Mouse (Mus musculus) retina, adult 2 months (tissue): Measurements from ENCODE around the gene Stub1.

Experiments
- DNase-seq: peaks from one replicate; pipeline ENCODE4 v3.0.0-alpha.2; 2012; ENCODE audit warnings: low read depth, low spot score

The Stub1 gene

DNA sequence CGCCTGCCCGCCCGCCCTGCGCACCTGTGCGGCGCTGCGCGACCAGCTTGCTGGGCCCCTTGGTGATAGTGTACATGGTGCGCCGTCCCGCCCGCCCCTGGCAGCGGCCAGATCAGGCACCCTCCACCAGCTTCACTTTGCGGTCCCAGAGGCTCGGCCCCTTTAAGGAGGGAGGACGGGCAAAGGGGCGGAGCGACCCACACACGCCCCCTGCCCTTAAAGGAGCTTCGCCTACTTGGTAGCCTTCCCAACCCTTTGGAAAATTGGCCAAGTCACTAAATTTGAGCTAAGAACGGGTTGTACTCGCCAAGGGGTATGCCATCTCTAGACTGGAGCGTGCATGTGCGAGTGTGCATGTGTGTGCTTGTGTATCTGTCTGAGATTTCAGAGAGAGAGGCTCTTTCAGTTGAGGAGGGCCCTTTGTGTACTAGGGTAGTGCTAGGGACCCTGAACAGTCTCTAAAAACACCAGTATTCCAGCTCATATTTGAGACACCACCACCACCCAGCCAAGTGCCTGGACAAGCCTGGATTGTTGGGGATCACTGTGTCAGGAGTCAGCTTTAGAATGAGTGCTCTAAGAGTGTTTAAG lies 35.5 kb upstream of the Stub1 start, which contains the start of gene Mcrip2:
TSS of gene Mcrip2 (minus strand) at position 164 of the 591 bp plus-strand sequence.
- no peak for DNase-seq

GRCm38 (mm10) chr17:25867836-25868600 lies 34.8 kb upstream of the Stub1 start:
- no peak for DNase-seq

- no peak for DNase-seq
These were observed 34.3 kb upstream of the Stub1 start for GRCm38 (mm10) chr17:25867509-25867835.

DNA sequence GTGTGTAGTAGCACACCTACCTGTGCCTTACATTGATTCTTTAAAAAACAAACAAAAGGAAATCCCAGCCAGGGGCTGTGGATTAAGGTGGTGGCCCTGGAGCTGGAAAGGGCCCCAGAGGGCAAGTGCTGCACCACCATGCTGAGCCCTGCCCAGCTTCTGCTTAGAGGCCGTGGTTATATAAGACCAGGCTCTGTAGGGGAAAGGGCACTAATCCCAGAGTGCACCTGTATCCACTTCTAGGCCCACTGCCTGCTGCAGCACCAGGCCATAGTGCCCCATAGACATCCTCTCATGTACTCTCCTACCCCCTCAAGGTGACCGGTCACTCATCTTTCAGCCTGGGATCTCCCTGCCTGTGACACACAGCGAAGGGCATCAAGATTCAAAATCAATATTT lies 33.0 kb upstream of the Stub1 start:
- DNase-seq = no peak

DNA sequence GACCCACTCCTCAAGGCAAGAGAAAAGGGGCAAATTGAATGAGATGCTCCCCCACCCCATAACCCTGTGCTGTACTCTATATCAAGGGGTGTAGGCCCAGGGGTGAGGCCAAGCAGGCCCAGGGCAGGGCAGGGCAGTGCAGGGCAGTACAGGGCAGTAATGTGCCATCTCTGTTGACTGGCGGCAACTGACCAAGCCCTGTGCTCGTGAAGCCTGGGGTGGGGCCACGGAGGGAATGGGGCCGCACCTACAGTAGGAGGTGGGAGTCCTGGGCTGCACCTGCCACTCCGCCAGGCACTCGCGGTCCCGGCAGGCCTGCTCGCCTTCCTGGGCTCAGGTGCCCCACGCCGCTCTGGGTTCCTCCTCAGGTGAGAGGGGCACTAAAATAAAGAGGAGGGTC lies 32.1 kb upstream of the Stub1 start:
- DNase-seq = no peak

DNA sequence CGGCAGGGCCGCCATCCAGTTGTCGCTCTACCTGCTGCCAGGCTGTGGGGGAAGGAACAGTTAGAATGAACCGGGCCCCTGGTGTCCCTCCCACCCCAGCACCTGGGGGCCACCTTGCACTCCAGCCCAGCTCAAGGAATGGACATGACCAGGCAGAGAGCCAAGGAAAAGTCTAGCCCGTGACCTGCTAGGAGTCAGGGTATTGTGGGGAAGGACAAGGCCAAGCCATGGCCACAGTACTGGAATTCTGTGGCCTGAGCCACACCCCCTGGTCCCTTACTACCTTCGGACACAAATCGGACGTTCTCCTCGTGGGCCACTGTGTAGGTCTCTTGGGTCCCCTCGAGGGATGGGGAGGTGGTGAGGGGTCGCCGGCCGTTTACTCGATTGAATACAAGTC lies 31.1 kb upstream of the Stub1 start:
- no peak for DNase-seq

DNA sequence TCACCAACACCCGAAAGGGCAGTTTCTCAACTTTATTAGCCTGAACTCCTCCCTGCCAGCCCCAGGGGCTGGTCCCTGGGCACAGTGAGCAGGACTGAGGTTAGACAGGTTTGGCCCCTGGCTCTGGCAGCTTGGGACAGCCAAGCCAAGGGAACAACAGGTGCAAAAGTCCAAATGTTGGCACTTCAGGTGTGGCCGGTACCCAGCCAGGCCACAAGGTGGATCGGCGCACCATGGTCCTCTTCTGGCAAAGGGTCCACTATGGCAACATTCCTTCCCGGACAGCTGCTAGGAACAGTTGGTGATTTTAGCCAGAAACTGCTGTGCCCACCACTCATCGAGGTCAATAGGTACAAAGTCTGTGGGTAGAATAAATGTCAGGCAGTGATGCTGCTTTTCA lies 30.5 kb upstream of the Stub1 start:
- no peak for DNase-seq

DNA sequence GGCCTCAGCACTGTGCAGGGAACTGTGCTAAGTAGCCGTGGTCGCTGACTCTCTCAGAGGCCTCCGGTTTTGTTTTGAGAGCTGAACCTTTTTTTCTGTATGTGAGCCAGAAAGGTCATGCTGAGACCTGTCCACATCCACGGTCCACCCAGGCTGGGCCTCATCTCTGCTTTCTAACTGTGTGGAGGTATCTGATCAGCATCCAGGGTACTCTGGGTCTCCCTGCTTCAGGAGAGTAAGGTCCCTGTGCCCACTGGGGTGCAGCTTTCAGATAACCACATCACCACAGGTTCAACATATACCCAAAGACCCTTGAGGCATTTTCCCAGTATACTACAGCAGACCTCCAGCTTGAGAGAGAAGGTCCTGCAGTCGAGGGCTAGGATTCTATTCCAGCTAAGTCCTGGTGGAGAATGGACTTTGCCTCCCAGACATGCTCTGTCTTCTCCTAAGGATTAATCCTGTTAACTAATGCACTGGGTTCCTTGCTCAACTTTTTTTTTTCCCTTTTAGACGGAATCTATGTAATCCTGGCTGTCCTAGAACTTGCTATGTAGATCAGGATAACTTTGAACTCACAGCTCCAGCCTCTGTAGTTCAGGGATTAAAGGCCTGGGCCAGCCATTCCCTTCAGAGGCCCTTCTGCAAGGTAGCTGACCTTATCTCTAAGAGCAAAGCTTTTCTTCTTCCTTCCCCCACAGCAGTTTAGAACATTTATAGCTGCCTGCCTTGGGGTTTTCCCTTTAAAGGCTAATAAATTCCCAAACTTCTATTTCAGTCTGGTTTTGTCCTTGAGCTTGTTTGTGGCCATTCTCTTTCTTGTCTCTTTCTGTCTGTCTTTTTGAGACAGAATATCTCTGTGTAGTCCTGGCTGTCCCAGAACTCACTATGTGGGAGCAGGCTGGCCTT lies 28.8 kb upstream of the Stub1 start:
- no peak for DNase-seq

DNA sequence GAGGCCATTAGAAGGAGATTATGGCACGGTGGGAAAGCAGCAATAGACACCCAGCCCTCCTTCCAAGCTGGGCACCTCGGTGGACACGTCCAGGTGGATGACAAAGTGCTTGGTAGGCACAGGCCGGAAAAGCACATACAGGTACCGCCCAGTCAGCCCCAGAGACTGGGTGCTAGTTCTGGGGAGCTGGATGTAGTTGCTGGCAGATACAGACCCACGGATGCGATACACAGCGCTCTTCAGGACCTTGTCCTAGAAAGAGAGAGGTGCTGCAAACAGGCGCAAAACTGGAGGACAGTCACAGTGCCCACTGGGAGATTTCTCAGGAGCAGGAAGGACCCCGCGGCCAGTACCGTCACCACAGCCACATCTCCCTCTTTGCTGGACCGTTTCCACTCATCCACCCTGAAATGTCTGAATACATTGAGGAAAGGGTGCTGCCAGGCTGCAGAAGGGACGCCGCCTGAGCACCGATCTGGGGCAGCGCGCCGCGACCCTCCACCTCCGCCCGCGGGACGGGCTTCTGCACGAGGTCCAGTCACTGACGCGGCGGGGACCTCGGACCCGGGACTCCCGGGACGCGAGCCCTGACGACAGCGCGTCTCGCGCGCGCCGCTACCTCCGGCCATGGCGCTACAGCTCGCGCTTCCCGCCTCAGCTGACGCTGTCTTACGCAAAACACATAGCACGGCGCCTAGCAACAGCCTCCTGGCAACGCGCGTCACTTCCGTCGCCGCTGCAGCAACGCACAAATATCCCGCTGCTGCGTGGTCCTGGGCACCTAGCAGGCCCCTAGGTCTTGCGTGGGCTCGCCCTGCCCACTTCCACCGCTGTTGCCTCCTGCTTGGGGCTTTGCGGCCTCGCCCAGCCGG lies 27.9 kb upstream of the Stub1 start, which contains the start of gene Wdr90:
TSS of gene Wdr90 (minus strand) at position 670 of the 872 bp plus-strand sequence.
- peak; percentile 84 for DNase-seq

- no peak for DNase-seq
These were observed 27.0 kb upstream of the Stub1 start for GRCm38 (mm10) chr17:25860229-25860628.

DNA sequence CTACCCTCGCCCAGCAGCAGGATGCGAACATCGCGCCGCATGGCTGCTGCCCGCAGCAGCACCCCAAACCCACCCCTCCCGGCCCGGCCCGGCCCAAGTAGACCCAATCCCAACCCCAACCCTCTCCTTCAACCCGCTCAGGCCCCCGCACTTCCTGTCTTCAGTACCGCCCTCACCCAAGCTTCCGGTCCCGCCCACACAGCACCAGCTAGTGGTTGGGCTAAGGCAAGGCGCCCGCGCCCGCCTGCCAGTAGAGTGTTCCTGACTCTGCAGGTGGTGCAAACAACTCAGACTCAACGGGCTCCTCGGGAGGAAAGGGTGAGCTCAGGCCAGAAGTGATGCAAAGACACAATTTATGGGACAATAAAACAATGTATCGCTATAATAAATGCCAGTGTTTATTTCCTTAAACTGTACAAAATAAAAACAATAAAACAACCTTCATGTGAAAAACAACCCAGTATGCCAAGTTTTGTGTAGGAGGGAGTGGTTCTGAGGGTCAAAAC lies 11.2 kb upstream of the Stub1 start, which contains the start of gene Rhot2:
TSS of gene Rhot2 (minus strand) at position 456 of the 506 bp plus-strand sequence.
- peak; percentile 86 for DNase-seq

DNA sequence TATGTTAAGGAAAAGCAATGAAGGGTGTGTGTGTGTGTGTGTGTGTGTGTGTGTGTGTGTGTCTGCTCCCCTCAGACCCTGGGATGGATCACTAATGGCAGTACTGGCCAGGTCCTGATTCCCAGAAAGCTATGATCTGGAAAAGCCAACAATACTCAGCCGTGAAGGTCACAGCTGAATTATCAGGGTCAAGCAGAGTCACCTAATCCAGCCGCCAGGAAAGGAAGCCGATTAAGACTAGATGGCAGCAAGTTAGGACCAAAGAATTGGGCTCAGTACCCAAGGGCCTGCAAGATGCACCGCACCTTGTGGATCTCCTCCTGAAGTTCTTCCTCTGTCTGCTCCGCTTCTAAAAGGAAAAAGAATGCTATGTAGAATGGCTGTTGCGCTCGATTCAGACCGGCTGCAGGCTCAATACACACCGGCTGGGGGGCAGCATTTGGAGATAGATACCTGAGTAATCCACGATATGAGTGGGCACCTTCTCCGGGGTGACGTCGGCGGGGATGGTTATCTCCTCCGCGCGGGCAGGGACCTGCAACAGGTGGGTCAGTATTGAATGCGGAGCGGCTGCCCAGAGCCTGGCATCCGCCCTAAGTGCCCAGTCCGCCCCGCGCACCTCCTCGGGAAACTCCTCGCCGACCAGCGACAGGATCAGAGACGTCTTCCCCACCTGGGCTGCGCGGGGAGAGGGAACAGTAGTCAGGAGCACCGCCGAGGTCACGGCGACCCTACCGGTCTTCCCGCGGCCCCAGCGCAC lies 10.6 kb upstream of the Stub1 start:
- no peak for DNase-seq

DNA sequence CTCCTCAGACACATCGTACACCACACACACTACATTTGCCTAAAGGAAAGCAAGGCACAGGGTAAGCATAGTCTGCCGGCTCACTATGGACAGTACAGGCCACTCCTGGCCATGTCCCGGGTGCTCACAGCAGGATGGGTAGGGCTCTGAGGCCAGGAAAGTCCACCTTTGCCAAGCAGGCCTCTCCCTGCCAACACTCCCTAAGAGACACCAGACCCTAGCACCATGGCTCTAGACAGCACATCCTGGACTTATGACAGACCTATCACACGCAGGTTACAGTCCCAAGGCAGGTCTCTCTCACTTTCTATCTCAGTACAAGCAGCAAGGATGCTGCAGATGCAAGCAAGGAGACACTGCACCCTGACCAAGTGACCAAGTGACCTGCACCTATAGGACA lies 9.9 kb upstream of the Stub1 start:
- DNase-seq = no peak

DNA sequence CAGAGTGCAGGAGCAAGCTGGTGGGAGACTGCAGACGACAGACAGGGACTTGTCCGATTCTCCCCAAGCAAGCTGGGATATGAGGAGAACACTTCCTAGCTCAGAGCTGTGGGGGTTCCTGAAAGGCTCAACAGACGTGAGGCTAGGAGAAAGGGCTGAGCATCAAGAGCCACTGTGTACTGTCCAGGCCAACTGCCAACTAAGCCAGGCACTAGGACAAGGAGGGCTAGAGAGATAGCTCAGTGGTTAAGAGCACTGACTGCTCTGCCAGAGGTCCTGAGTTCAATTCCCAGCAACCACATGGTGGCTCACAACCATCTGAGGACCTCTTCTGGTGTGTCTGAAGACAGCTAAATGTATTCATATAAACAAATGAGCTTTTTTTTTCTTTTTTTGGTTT lies 9.3 kb upstream of the Stub1 start:
- DNase-seq = no peak

GRCm38 (mm10) chr17:25841117-25841880 lies 8.1 kb upstream of the Stub1 start, which contains the start of gene Gm20683:
TSS of gene Gm20683 (minus strand) at chr17:25841763.
- no peak for DNase-seq

- no peak for DNase-seq
These were observed 7.3 kb upstream of the Stub1 start for GRCm38 (mm10) chr17:25840519-25840918.

DNA sequence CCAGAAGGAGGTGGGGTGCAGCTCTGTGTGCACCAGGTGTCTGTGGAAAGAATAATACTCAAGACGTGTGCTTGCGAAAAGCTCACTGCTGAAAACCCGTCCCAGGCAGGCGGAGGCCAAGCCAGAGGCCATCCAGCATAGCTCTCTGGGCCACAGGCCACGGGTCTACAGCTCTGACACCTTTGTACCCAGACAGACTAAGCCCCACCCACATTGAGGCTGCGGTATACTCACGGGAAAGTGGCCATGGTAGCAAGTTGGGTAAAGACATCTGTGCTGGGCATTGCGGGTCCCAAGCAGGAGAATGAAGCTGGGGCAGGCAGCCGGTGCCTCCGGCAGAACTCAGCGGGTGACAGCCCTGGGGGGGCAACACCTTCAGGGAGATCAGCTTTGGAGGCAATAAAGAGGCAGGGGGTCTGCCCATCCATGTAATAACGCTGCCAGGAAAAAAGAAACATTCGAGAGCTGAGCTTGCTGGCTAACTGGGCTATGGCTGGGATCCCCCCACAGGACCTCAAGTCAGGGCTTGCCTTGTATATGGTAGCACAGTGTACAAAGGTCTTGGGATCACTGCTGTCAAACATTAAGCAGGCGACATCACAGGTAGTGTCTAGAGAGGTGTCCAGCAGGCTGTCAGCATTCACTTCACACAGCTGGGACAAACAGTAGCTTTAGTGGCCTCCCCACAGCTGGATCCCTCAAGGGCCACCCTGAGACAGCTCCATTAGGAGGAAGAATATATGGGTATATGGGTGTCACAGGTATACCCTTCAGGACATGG lies 6.4 kb upstream of the Stub1 start:
- DNase-seq = no peak

DNA sequence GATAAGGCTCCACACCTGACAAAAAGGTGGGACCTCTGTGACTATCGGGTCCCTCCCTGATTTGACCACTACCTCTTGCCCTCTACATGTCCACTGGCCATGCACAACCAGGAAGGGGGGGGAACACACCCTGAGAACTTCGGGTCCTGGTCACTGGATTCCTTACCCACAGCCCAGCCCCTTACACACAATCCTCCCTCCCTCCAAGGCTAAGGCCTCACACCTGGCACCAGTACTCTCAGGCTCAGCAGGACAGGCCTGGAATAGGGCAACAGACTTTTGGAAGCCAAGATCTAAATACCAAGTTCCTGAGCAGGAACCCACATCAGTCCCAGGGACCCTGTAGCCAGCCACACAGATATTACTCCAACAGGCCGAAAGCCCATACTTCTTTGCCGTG lies 5.7 kb upstream of the Stub1 start:
- DNase-seq = no peak

GRCm38 (mm10) chr17:25837533-25837932 lies 4.3 kb upstream of the Stub1 start:
- no peak for DNase-seq
